Mouse (Mus musculus): ENCODE measurements around the gene Dhodh.

DNA sequence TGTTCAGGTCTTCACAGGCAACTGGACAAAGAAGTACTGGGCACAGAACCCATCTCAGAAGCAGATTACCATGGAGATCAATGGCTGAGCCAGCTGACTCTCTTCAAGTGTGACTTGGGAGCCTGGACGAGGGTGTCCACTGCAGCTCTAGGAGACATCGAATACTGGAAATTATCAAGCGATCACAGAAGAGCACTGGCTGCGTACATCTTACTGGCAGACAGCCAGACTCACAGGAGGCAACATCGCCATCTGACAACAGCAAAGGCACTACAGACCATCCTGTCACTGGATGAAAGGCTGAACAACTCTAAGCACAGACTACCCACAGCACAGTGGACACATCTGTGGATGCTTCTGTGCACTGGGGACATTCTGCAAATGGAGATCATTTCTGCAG is 16.3 kb downstream of the Dhodh start:
- TF ChIP-seq CTCF (IDR thresholded peaks at IDR 0.05; ENCODE audit: extremely low read depth, insufficient read length, insufficient replicate concordance, low read depth, low read length) (no peak), POLR2A (IDR thresholded peaks at IDR 0.05; ENCODE audit: low read depth, low read length) (no peak)

All from small intestine, adult 2 months (tissue).